Mouse (Mus musculus) intestine, embryonic 14.5 days (tissue): Measurements from ENCODE around the gene Tmem50b. TPM values are rescaled to one million over a fixed set of nuclear protein-coding genes. Genes with fewer than 3 reads are reported as not detected.
A peak's percentile ranks its signal among the peaks of the same experiment; 100 is the strongest.
"Not testable (repeated sequence)": the region's sequence is repeated elsewhere in the genome, so short reads cannot be mapped to it uniquely, and the experiment has no call there.

Experiments
- ATAC-seq: fragments of 200-750 bp; cut with Nextera tagmentation; replicated peaks from 2 replicates; pipeline ENCODE4 v1.8.0; 2017; ENCODE audit warnings: low read depth, moderate number of reproducible peaks, moderate TSS enrichment, moderate library complexity; ENCODE audit not compliant: low FRiP score, low TSS enrichment
- DNase-seq: peaks from one replicate; pipeline ENCODE4 v3.0.0-alpha.2; 2018; ENCODE audit warnings: low spot score
- H3K27ac ChIP-seq: fragments of 300-500 bp; sonication (generic); 2 replicates; pipeline ENCODE4 v1.5.1; 2014; ENCODE audit warnings: low read depth, mild to moderate bottlenecking, control low read depth
- H3K27me3 ChIP-seq: fragments of 300-500 bp; sonication (generic); replicated peaks from 2 replicates; pipeline ENCODE4 v1.6.1; 2014; ENCODE audit warnings: low read length, control low read depth; ENCODE audit not compliant: control insufficient read depth, insufficient read depth
- H3K36me3 ChIP-seq: fragments of 300-500 bp; sonication (generic); 2 replicates; pipeline ENCODE4 v1.6.1; 2014; ENCODE audit warnings: low read length, control low read depth; ENCODE audit not compliant: control insufficient read depth, insufficient read depth
- H3K4me1 ChIP-seq: fragments of 300-500 bp; sonication (generic); replicated peaks from 2 replicates; pipeline ENCODE4 v1.6.1; 2014; ENCODE audit warnings: low read length, control low read depth, mixed read lengths; ENCODE audit not compliant: control insufficient read depth, insufficient read depth
- H3K4me2 ChIP-seq: fragments of 300-500 bp; sonication (generic); 2 replicates; pipeline ENCODE4 v1.6.1; 2014; ENCODE audit warnings: low read length
- H3K4me3 ChIP-seq: fragments of 300-500 bp; sonication (generic); 2 replicates; pipeline ENCODE4 v1.5.1; 2014; ENCODE audit warnings: low read depth, low read length, control low read depth, mixed read lengths
- H3K9ac ChIP-seq: fragments of 300-500 bp; sonication (generic); 2 replicates; pipeline ENCODE4 v1.6.1; 2014; ENCODE audit warnings: mild to moderate bottlenecking, low read length
- H3K9me3 ChIP-seq: fragments of 300-500 bp; sonication (generic); 2 replicates; pipeline ENCODE4 v1.6.1; 2016; ENCODE audit warnings: low read length, control low read depth; ENCODE audit not compliant: control insufficient read depth
- WGBS: fragments of 180-500 bp; shearing (Covaris S2); extraction: QIAGEN DNeasy Blood & Tissue Kit; methylation state at CpG from one replicate; pipeline ENCODE4 v1.1.7; 2014; 5-methylcytosine and 5-hydroxymethylcytosine counted together
- polyA plus RNA-seq: library from polyadenylated mRNA; unstranded; fragments of >200 nt; fragmentation: Nextera tagmentation; extraction: Ambion mirVana; gene quantifications from 2 replicates; pipeline ENCODE4 v1.2.1, GENCODE M21; 2014

The Tmem50b gene
- polyA plus RNA-seq, 1 experiment from 2014 or later, result 31.1 TPM

- no peak overlapping the region for H3K4me3 ChIP-seq
- no peak for DNase-seq
- no peaks in the 10 kb centered on the region for H3K36me3 ChIP-seq
- 80% methylated on average over 6 of the region's 6 CpGs for WGBS
- no peak overlapping the region for H3K27ac ChIP-seq
- no peak overlapping the region for H3K9ac ChIP-seq
- H3K4me1 ChIP-seq, result 0 out of 2 replicates have a peak, but pooled peaks cover 4% of the 10 kb centered on the region
- H3K9me3 ChIP-seq, result no peaks in the 10 kb centered on the region
- H3K27me3 ChIP-seq, result no peaks in the 10 kb centered on the region
- ATAC-seq, result no peak
- H3K4me2 ChIP-seq, result no peak overlapping the region
Observed at GRCm38 (mm10) chr16:91536372-91536771, 61.2 kb downstream of the Tmem50b start.

- no peak for ATAC-seq
Observed at GRCm38 (mm10) chr16:91534888-91535287, 62.7 kb downstream of the Tmem50b start.

GRCm38 (mm10) chr16:91534477-91534876, 63.1 kb downstream of the Tmem50b start:
- Histone ChIP-seq H3K4me1 (0 out of 2 replicates have a peak, but pooled peaks cover 3% of the 10 kb centered on the region), H3K9ac (no peak overlapping the region), H3K9me3 (no peaks in the 10 kb centered on the region), H3K36me3 (no peaks in the 10 kb centered on the region), H3K27ac (no peak overlapping the region), H3K27me3 (no peaks in the 10 kb centered on the region), H3K4me3 (no peak overlapping the region), H3K4me2 (no peak overlapping the region)
- peak; percentile 87 for DNase-seq
- 56% methylated on average over 13 of the region's 13 CpGs for WGBS
- ATAC-seq, result peak; percentile 78

More at GRCm38 (mm10) chr16:91534888-91535287, 62.7 kb downstream of the Tmem50b start:
- DNase-seq, result no peak
- H3K27me3 ChIP-seq, result no peaks in the 10 kb centered on the region
- no peak overlapping the region for H3K4me3 ChIP-seq
- no peak overlapping the region for H3K27ac ChIP-seq
- H3K9me3 ChIP-seq, result no peaks in the 10 kb centered on the region
- no peaks in the 10 kb centered on the region for H3K36me3 ChIP-seq
- WGBS, result 75% methylated on average over 6 of the region's 6 CpGs
- 0 out of 2 replicates have a peak, but pooled peaks cover 3% of the 10 kb centered on the region for H3K4me1 ChIP-seq
- no peak overlapping the region for H3K4me2 ChIP-seq
- no peak overlapping the region for H3K9ac ChIP-seq

- Histone ChIP-seq H3K4me3 (no peak overlapping the region), H3K9ac (no peak overlapping the region), H3K4me1 (0 out of 2 replicates have a peak, but pooled peaks cover 3% of the 10 kb centered on the region), H3K27me3 (no peaks in the 10 kb centered on the region), H3K27ac (no peak overlapping the region), H3K4me2 (no peak overlapping the region), H3K36me3 (no peaks in the 10 kb centered on the region), H3K9me3 (no peaks in the 10 kb centered on the region)
- ATAC-seq, result no peak
- no peak for DNase-seq
- WGBS, result 57% methylated on average over 23 of the region's 23 CpGs
Observed at GRCm38 (mm10) chr16:91533097-91534001, 64.3 kb downstream of the Tmem50b start.

GRCm38 (mm10) chr16:91532429-91532828, 65.2 kb downstream of the Tmem50b start:
- WGBS, result 19% methylated on average over 2 of the region's 2 CpGs
- Histone ChIP-seq H3K4me1 (0 out of 2 replicates have a peak, but pooled peaks cover 3% of the 10 kb centered on the region), H3K36me3 (no peaks in the 10 kb centered on the region), H3K9ac (no peak overlapping the region), H3K4me2 (no peak overlapping the region), H3K4me3 (no peak overlapping the region), H3K27me3 (no peaks in the 10 kb centered on the region), H3K9me3 (no peaks in the 10 kb centered on the region), H3K27ac (no peak overlapping the region)
- no peak for DNase-seq
- peak; percentile 42 for ATAC-seq

- Histone ChIP-seq H3K4me1 (0 out of 2 replicates have a peak, but pooled peaks cover 3% of the 10 kb centered on the region), H3K27ac (no peak overlapping the region), H3K4me3 (no peak overlapping the region), H3K9me3 (no peaks in the 10 kb centered on the region), H3K4me2 (no peak overlapping the region), H3K27me3 (no peaks in the 10 kb centered on the region), H3K9ac (no peak overlapping the region), H3K36me3 (no peaks in the 10 kb centered on the region)
- WGBS, result 62% methylated on average over 6 of the region's 6 CpGs
- no peak for ATAC-seq
- no peak for DNase-seq
Observed at GRCm38 (mm10) chr16:91531856-91532255, 65.7 kb downstream of the Tmem50b start.

- not testable (repeated sequence) for DNase-seq, H3K9me3 ChIP-seq, H3K27me3 ChIP-seq, H3K4me3 ChIP-seq, H3K9ac ChIP-seq, H3K36me3 ChIP-seq, H3K4me1 ChIP-seq, H3K4me2 ChIP-seq, ATAC-seq, H3K27ac ChIP-seq
- 79% methylated on average over 4 of the region's 4 CpGs for WGBS
Observed at GRCm38 (mm10) chr16:91530830-91531229, 66.8 kb downstream of the Tmem50b start.

- no peaks in the 10 kb centered on the region for H3K36me3 ChIP-seq
- no peaks in the 10 kb centered on the region for H3K9me3 ChIP-seq
- H3K9ac ChIP-seq, result no peak overlapping the region
- H3K27ac ChIP-seq, result no peak overlapping the region
- no peak for ATAC-seq
- no peaks in the 10 kb centered on the region for H3K27me3 ChIP-seq
- H3K4me1 ChIP-seq, result 0 out of 2 replicates have a peak, but pooled peaks cover 3% of the 10 kb centered on the region
- DNase-seq, result no peak
- WGBS, result 90% methylated on average over 9 of the region's 9 CpGs
- H3K4me2 ChIP-seq, result no peak overlapping the region
- H3K4me3 ChIP-seq, result no peak overlapping the region
Observed at GRCm38 (mm10) chr16:91528578-91528977, 69.0 kb downstream of the Tmem50b start.
